Mouse (Mus musculus): Measurements from ENCODE around the gene Krtap5-3. TPM values are rescaled to one million over a fixed set of nuclear protein-coding genes. Genes with fewer than 3 reads are reported as not detected.
"Not testable (repeated sequence)": the region's sequence is repeated elsewhere in the genome, so short reads cannot be mapped to it uniquely, and the experiment has no call there.

Gene Krtap5-3
- total RNA-seq (2015) = not detected in 2 replicates
- total RNA-seq (2017) = not detected in 2 replicates

GRCm38 (mm10) chr7:142201064-142201463, at the start of gene Krtap5-3:
Gene Krtap5-3, plus strand, starts transcription at chr7:142201364.
- ATAC-seq (replicated peaks; ENCODE audit: poor library complexity) = no peak

GRCm38 (mm10) chr7:142152191-142152590, 49.0 kb upstream of the Krtap5-3 start:
- ATAC-seq (replicated peaks; ENCODE audit: poor library complexity) = no peak

GRCm38 (mm10) chr7:142155308-142155707, 45.9 kb upstream of the Krtap5-3 start:
- no peak for ATAC-seq (replicated peaks; ENCODE audit: poor library complexity)

DNA sequence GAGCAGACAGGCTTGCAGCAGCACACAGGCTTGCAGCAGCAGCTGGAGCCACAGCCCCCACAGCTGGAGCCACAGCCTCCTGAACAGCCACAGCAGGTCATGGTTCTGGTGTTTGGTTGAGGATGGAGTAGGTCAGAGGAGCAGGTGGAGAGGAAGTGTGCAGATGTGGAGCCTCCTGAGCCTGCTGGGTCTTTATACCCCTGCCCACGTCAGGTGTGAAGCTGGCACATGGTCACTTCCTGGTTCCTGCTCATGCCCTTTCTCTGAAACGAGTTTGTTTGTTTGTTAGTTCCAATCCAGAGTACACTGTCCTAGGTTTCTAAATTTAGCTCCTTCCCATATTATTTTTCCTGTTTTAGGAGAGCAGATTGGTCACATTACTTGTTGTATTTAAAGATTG, 44.2 kb upstream of the Krtap5-3 start, which contains the start of gene Gm29735:
Gene Gm29735, minus strand, starts transcription at position 101 of the 400 bp plus-strand sequence.
- ATAC-seq (replicated peaks; ENCODE audit: poor library complexity) = not testable (repeated sequence)

GRCm38 (mm10) chr7:142159366-142159765, 41.8 kb upstream of the Krtap5-3 start:
- ATAC-seq (replicated peaks; ENCODE audit: poor library complexity) = no peak

- not testable (repeated sequence) for ATAC-seq (replicated peaks; ENCODE audit: poor library complexity)
These were observed 35.5 kb upstream of the Krtap5-3 start, which contains the start of gene Gm4553 for GRCm38 (mm10) chr7:142165639-142166038. Gene Gm4553, minus strand, starts transcription at chr7:142165739.

DNA sequence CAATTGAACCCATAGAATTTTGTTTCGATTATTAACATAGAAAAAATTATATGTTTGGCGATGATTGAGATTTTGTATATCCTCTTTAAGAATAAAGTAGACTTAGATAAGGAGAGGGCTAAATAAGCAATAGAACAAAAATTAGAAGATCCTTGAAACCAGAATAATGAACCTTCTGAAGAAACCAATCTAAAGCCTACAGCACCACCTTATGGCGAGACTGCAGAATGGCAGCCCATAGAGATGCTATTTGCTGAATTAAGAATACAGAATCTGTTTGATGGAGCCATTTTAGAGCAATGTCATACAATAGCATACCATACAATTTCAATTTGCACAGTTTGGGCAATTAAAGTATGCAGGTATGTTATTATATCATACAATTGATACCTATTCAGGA, 31.3 kb upstream of the Krtap5-3 start:
- ATAC-seq (replicated peaks; ENCODE audit: poor library complexity) = peak; percentile 76

DNA sequence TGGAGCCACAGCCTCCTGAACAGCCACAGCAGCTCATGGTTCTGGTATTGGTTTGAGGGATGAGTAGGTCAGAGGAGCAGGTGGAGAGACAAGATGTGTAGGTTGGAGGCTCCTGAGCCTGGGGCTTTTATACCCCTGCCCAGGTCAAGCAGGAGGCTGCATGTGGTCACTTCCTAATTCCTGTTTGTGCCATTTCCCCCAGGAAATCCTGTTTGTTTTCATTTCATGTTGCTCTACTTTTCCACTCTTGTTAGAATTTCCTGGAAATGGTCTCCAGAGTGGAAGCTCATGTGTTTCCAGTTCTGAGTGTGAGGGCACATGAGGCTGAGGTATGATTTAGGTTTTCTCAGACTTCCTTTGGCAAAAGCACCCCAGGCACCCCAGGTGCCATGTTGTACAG, 25.3 kb upstream of the Krtap5-3 start, which contains the start of gene Krtap5-2:
Gene Krtap5-2, minus strand, starts transcription at position 101 of the 400 bp plus-strand sequence.
- ATAC-seq (replicated peaks; ENCODE audit: poor library complexity) = not testable (repeated sequence)

- no peak for ATAC-seq (replicated peaks; ENCODE audit: poor library complexity)
These were observed 22.5 kb upstream of the Krtap5-3 start for GRCm38 (mm10) chr7:142178685-142179084.

DNA sequence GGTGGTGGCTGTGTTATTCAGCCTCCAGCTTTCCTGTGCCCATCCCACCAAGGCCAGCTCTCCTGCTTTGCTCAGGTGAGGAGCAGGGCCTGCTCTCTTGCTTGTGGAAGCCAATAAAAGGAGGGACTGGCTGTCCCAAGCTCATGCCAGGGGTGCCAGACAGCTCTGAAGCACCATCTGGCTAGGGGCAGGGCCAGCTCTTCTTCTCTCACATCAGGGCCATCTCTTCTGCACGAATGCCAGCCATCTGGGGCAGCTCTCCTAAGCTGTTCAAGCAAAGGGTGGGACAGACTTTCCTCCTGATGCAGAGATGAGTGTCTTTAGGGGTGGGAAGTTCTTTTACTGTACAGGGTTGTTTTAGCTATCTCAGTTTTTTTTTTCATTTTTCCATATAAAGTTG, 20.1 kb upstream of the Krtap5-3 start:
- no peak for ATAC-seq (replicated peaks; ENCODE audit: poor library complexity)

GRCm38 (mm10) chr7:142188156-142188555, 13.0 kb upstream of the Krtap5-3 start:
- ATAC-seq (replicated peaks; ENCODE audit: poor library complexity) = no peak

DNA sequence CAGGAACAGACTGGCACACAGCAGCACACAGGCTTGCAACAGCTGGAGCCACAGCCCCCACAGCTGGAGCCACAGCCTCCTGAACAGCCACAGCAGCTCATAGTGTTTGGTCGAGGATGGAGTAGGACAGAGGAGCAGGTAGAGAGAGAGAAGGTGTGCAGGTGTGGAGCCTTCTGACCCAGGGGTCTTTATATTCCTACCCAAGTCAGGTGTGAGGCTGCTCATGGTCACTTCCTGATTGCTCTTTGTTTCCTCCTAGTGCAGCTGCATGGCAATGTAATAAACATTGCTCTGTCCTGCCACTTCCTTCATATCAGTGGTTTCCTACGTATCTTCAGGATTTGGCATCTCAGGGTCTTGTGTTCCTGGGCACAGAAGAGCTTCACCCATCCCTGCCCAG, 10.9 kb upstream of the Krtap5-3 start, which contains the start of gene Gm10153:
Gene Gm10153, minus strand, starts transcription at position 101 of the 400 bp plus-strand sequence.
- ATAC-seq (replicated peaks; ENCODE audit: poor library complexity) = no peak

DNA sequence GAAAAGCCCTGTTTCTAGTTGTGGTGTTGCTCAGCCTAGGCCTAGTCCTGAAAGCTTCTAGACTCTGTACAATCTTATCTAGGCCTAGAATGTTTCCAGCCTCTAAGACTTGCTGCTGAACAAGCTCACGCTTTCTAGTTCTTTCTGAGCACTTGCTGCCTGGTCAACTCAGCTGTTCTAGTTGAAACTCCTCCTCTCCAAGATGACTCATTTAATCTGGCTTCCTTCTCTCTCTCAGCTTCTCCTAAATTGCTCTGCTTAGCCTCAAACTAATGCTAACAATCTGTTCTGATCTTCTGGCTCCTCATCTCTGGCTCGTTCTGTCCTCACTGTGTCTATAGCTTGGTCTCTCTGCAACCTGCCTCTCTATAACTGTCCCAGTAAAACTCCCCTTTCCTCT, 2.4 kb upstream of the Krtap5-3 start:
- ATAC-seq (replicated peaks; ENCODE audit: poor library complexity) = no peak

- no peak for ATAC-seq (replicated peaks; ENCODE audit: poor library complexity)
These were observed 4.3 kb downstream of the Krtap5-3 start for GRCm38 (mm10) chr7:142205488-142205887.

DNA sequence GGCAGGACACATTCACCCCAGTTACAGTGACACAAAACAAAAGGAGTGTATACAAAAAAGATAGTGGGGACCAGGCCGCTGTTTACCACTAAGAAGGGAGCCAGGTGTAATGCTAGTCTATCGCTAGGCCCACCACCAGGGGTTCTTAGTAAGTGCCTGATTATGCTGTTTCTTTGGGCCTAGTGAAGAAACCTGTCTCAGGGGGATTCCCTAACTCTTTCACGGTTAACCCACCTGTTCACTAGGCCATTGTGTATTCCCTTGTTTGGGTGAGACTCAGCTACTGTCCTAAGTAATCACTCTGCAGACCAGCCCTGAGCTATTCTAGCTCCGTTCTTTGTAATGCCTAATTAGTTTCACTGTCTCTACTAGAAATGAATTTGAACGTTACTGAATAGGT, 5.7 kb downstream of the Krtap5-3 start:
- ATAC-seq (replicated peaks; ENCODE audit: poor library complexity) = not testable (repeated sequence)

DNA sequence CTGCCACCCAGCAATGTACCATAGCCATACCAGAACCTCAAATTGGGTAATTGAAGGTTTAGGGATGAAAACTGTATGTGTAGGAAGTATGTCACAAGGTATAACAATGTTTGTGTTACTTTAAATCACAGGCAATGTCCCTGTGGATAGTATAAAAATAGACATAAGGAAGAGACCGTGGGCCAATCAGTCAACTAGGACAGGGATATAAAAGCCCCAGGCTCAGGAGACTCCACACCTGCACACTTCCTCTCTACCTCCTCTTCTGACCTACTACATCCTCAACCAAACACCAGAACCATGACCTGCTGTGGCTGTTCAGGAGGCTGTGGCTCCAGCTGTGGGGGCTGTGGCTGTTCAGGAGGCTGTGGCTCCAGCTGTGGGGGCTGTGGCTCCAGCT, 10.4 kb downstream of the Krtap5-3 start, which contains the start of gene Gm7579:
Gene Gm7579, plus strand, starts transcription at position 301 of the 400 bp plus-strand sequence.
- ATAC-seq (replicated peaks; ENCODE audit: poor library complexity) = no peak

- not testable (repeated sequence) for ATAC-seq (replicated peaks; ENCODE audit: poor library complexity)
These were observed 11.0 kb downstream of the Krtap5-3 start for GRCm38 (mm10) chr7:142212136-142212535.

DNA sequence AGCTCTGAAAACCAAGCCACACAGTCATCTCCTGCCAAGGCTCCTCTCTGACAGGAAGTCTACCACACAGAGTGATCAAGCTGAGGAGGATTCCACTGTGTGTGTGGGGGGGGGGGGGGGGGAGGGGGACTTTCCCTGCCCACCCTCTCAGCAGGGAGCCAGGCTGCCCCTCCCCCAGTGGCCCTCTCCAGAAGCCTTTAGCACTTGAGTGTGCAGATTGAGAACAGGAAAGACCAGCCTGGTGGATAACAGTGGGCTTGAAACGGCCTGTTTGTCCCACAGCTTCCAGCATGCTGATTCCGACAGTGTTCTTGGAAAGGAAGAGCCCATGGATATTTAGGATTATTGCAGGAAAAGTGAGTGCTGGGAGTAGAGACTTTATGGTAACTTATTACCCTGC, 23.4 kb downstream of the Krtap5-3 start:
- no peak for ATAC-seq (replicated peaks; ENCODE audit: poor library complexity)

- not testable (repeated sequence) for ATAC-seq (replicated peaks; ENCODE audit: poor library complexity)
These were observed 28.7 kb downstream of the Krtap5-3 start, which contains the start of gene Krtap5-5 for GRCm38 (mm10) chr7:142229871-142230270. Gene Krtap5-5, minus strand, starts transcription at chr7:142229971.

DNA sequence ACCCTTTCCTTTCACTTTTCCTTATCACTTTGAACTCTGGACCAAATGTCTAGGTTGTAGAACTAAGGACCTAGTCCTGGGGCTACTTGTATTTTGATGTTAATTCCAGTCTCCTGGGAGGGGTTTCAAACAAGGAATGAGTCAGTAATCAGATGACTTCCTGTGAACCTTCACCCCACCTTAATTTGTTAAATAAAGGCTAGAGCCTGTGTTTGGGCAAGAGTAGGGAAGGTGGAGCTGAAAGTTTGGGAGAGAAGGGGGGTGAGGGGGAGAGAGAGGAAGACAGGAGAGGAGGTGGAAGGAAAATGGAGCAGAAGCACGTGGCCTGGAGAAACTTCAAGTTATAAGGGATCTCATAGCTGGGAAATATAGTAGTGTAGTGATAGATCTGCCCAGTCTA, 30.4 kb downstream of the Krtap5-3 start:
- no peak for ATAC-seq (replicated peaks; ENCODE audit: poor library complexity)

DNA sequence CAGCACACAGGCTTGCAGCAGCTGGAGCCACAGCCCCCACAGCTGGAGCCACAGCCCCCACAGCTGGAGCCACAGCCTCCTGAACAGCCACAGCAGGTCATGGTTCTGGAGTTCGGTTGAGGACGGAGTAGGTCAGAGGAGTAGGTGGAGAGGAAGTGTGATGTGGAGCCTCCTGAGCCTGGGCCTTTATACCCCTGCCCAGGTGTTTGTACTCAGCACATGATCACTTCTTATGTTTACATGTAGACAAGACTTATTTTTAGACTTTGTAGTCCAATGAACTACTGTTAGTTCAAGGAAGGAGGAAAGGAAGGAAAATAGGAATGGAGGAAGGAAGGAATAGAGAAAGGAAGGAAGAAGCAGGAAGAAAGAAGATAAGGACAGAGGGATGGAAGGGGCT, 39.8 kb downstream of the Krtap5-3 start, which contains the start of gene Gm40460:
Gene Gm40460, minus strand, starts transcription at position 101 of the 400 bp plus-strand sequence.
- ATAC-seq (replicated peaks; ENCODE audit: poor library complexity) = no peak

DNA sequence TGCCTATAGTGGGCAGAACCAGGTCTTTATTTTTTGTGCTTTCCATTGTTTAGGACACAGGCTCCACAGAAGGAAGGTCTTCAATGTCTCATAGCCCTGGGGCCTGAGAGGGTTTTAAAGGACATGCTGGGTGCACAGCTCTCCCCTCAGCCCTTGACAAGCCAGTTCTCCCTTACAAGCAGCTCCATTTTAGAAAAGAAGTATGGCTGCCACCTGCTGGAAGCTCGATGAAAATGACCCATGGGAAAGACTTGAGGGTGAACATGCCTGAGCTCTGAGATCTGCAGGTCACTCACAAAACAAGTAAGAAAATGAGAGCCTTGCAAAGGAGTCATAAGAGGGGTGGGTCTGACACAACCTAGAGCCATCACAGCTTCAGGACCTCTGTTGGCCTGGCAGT, 48.7 kb downstream of the Krtap5-3 start:
- peak; percentile 61; the same call in 1 of the 2 replicates for ATAC-seq (replicated peaks; ENCODE audit: poor library complexity)

Data from megakaryocyte progenitor cell, adult 5-6 weeks (primary cell).